Mouse (Mus musculus): ENCODE measurements around the gene Arfgap2. TPM values are rescaled to one million over a fixed set of nuclear protein-coding genes. Genes with fewer than 3 reads are reported as not detected.

Gene Arfgap2
- total RNA-seq, 4 experiments from 2014 or later: 170 to 194 (median 181) TPM

GRCm38 (mm10) chr2:91258830-91259229, 5.9 kb upstream of the Arfgap2 start:
- DNase-seq (ENCODE audit: low spot score in 2 of 2): no peak

GRCm38 (mm10) chr2:91259493-91259892, 5.3 kb upstream of the Arfgap2 start:
- peak; percentile 62 to 70 for DNase-seq (ENCODE audit: low spot score in 2 of 2)

DNA sequence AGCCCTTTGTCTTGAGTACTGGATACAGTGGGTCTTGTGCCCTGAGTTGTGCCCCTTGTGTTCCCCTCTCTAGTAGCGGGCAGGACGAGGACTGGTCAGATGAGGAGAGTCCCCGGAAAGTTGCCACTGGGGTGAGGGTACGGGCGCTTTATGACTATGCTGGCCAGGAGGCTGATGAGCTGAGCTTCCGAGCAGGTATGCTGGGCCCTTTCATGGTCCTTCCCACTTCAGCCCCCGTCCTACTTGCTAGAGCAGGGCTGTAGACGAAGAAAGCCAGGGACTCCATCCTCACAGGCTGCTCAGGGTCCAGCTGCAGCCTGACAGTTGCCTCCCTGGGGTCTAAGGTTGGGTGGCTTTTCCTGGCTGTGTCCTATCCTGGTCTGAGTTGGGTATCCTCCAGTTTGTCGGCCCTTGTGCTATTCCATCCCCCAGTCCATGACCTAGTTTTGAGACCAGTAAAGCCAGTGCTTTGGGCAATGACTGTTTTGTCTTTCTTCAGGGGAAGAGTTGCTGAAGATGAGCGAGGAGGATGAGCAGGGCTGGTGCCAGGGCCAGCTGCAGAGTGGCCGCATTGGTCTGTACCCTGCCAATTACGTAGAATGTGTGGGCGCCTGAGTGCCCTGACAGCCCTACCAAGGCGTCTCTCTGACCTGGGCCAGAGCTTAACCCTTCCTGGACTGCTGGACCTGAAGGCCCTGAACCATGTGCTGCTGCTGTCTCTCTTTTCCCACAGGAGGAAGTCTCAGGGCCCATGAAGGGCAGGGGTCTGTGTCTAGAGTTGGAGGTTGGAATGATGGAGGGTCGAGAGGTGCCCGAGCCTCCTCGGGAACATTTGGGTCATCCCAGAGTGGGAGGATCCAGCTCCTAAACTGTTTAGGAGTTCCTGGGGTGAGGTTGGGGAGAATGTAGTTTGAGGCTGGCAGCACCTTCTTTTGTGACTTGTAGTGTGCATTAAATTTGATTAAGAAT, 798 bp upstream of the Arfgap2 start:
- DNase-seq (ENCODE audit: low spot score in 2 of 2): no peak

DNA sequence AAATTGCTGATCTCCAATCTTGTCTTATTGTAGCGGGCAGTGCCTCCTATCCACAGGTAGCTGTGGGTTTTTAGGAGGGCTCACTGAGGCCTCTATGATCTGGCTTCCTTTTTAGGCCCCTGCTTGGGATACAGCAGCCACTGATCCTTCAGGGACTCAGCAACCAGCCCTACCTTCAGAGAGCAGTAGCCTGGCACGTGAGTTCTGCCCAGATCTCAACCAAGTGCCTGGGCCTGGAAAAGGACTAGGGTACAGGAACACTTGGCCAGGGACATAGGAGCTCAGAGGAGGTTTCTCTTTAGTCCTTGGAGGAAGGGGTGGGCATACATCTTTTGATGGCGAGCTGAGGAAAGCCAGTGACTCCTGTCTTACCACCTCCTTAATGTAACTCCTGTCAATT, 3.3 kb downstream of the Arfgap2 start:
- DNase-seq (ENCODE audit: low spot score in 2 of 2): no peak

DNA sequence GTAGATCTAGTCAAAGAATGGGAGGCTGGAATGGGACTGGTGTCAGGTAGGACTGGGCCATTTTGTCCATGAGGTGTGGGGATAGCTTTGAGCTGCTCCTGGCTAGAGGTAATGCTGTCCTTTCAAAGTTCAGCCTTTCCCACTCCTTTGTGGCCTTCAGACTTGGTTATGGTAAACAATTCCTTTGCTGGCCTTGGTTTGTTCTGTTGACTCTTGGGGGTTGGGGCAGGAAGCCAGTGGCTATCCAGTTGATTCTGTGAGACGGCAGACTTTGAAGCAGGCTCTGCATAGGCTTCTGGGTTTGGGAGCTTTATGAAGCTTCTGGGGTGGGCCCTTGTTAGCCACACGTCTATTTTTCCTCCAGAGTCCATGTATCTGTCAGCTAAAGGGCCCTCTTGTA, 3.9 kb downstream of the Arfgap2 start:
- no peak for DNase-seq (ENCODE audit: low spot score in 2 of 2)

DNA sequence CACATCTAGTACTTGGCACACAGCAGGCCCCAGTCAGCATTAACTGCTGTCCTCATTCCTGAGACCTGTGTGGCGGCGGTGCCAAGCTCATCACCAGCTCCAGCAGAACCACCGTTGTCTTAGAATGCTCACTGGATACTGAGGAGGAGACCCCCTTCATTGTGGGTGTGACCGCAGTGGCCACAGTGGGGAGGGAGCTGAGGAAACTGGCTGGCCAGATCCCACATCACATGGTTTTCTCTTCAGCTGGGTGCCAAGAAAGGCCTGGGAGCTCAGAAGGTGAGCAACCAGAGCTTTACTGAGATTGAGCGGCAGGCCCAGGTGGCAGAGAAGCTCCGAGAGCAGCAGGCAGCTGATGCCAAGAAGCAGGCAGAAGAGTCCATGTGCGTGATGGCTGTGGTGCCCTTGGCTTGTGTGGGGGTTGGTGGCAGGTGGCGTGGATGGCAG, 4.9 kb downstream of the Arfgap2 start:
- DNase-seq (ENCODE audit: low spot score in 2 of 2): peak; percentile 66 to 84

GRCm38 (mm10) chr2:91278749-91279371, 14.1 kb downstream of the Arfgap2 start:
- no peak for DNase-seq (ENCODE audit: low spot score in 2 of 2)

DNA sequence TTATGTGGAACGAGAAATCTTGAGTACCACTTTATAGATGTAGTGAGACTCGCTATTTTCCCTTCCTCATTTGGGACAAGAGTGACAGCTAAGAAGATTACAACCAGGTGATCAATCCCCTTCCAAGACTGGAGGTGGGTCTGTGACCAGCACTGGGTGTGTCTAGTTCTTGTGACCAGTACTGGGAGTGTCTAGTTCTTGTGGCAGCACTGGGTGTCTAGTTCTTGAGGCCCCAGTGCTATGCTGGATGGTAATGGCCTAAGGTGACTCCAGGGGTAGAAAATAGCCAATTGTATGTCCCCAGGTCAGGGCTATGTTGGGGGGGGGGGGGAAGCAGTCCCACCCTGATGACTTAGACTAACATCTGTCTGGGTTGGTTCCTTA, 14.6 kb downstream of the Arfgap2 start:
- no peak for DNase-seq (ENCODE audit: low spot score in 2 of 2)

DNA sequence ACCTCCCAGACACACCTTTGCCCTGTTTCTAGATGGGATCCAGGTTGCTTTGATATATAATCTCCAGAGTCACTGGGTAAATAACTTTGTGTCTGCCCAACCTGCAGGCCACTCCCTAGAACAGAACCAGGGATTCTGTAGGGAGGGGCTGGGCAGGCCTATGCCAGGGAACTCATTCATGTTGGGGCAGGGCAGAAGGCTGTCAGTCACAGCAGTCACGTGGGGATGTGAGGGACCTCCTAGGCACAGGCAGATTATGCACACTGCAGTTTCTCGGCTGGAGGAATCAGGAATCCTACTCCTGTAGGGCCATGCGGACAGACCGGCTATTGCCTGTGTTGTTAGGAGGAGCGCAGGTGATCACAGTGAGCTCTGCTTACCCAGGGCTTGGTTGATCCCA, 16.6 kb downstream of the Arfgap2 start:
- no peak for DNase-seq (ENCODE audit: low spot score in 2 of 2)

GRCm38 (mm10) chr2:91283972-91284371, 19.2 kb downstream of the Arfgap2 start:
- no peak for DNase-seq (ENCODE audit: low spot score in 2 of 2)

GRCm38 (mm10) chr2:91284375-91285199, 19.8 kb downstream of the Arfgap2 start:
- no peak for DNase-seq (ENCODE audit: low spot score in 2 of 2)

- DNase-seq (ENCODE audit: low spot score in 2 of 2): peak; percentile 59 to 69
These were observed 21.2 kb downstream of the Arfgap2 start for GRCm38 (mm10) chr2:91285885-91286505.

GRCm38 (mm10) chr2:91287563-91287962, 22.8 kb downstream of the Arfgap2 start:
- no peak for DNase-seq (ENCODE audit: low spot score in 2 of 2)

DNA sequence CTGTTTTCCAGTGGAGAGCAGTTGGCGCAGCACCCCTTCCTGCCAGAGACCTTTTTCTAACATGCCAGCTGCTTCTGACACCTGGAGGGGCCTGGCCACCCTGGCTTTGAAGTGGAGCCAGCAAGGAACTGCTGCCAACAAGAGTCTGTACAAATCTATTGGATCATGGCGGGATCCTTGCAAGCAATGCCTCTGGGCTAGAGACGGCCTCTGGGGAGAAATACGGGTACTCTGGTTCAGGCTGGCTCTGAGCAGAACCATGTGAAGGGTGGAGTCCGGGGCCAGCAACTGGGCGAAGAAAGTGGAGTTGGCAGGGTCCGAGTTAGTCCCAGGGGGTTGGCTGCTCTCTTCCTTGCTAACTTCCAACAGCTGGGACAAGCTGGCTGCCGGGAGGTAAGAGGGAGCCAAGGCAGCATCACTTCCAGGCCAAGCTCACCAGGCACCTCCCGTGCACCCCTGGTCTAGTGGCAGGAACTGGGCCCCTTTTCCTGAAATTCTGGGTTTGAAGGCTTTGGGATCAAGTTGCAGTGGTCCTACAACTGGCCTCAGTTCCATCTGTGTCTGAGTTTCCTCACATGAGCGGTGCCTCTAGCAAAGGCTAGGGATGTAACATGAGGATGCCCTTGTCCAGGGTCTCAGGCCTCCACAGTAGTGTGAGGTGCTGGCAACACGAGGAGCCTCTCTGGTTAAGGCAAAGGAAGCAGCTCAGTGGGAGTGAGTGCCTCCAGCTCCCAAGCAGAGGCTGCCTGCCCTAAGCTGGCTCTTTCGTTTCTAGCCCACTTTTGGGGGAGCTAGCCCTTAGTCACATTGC, 26.6 kb downstream of the Arfgap2 start:
- DNase-seq (ENCODE audit: low spot score in 2 of 2): peak; percentile 58 to 75

- DNase-seq (ENCODE audit: low spot score in 2 of 2): no peak
These were observed 29.5 kb downstream of the Arfgap2 start for GRCm38 (mm10) chr2:91294226-91294625.

- DNase-seq (ENCODE audit: low spot score in 2 of 2): no peak
These were observed 31.1 kb downstream of the Arfgap2 start for GRCm38 (mm10) chr2:91295895-91296294.

DNA sequence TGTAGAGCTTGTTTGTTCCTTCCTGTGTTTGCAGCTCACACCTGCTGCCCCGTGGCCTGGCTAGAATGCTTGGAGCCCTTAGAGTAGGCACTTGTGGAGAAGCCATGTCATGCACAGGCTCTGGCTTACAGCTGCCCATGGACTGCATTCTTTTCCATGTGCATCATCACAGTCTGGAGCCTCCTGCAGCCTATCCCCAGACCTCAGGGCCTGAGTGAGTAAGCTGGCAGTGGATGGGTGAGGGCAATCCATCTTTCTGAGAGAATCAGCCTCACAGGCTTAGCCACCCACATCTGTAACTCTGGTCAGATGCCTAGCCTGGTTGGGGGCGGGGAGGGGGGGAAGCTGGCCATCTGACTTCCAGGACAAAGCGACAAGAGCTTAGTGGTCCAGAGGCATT, 34.4 kb downstream of the Arfgap2 start:
- no peak for DNase-seq (ENCODE audit: low spot score in 2 of 2)

DNA sequence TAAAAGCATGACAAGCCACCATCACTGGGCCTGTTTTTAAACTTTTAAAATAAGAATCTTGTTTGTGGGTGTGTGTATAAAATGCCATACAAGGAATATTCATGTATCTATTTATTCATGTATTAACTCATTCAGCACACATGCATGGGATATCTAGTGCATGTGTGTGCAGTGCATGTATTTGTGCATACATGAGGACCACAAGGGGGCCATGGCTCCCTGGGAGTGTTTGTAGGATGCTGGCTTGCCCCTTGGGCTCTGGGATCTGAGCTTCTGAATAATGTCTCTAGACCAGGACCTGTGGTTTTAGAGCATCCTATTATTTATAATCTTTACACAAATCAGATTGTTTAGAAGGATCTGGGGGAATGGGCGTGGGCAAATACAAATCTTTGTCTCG, 36.0 kb downstream of the Arfgap2 start:
- no peak for DNase-seq (ENCODE audit: low spot score in 2 of 2)

- DNase-seq (ENCODE audit: low spot score in 2 of 2): no peak
These were observed 37.1 kb downstream of the Arfgap2 start for GRCm38 (mm10) chr2:91301836-91302235.

- DNase-seq (ENCODE audit: low spot score in 2 of 2): no peak
These were observed 38.1 kb downstream of the Arfgap2 start for GRCm38 (mm10) chr2:91302845-91303244.
